Mouse (Mus musculus): ENCODE measurements around the gene Pmvk. TPM values are rescaled to one million over a fixed set of nuclear protein-coding genes. Genes with fewer than 3 reads are reported as not detected.

Pmvk gene
- total and polyA plus RNA-seq, 3 experiments, result 6.7 to 14.8 (median 7.5) TPM

GRCm38 (mm10) chr3:89411490-89412393, 42.6 kb upstream of the Pmvk start, which contains the start of gene Flad1:
Flad1 (minus strand) TSS chr3:89411870.
- H3K27ac ChIP-seq, result peak within 1 kb of the TSS; percentile 91
- WGBS, result 3% methylated on average over 28 of the region's 28 CpGs

GRCm38 (mm10) chr3:89416158-89416557, 38.2 kb upstream of the Pmvk start:
- no peak for DNase-seq
- no peaks in the 10 kb centered on the region for H3K36me3 ChIP-seq (ENCODE audit: control insufficient read depth, insufficient read depth, low read length)
- WGBS, result 93% methylated on average over 8 of the region's 8 CpGs
- TF ChIP-seq POLR2A (IDR thresholded peaks at IDR 0.05; ENCODE audit: insufficient read depth, low read depth, low read length) (no peak), EP300 (IDR thresholded peaks at IDR 0.05; ENCODE audit: insufficient read depth, low read depth, low read length) (no peak), CTCF (IDR thresholded peaks at IDR 0.05) (no peak)
- no peaks in the 10 kb centered on the region for H3K27me3 ChIP-seq (ENCODE audit: control insufficient read depth, insufficient read depth, low read length)
- intact Hi-C loops (cut with DNase I), result no loop called here
- no peak overlapping the region for H3K4me3 ChIP-seq
- no peak overlapping the region for H3K9ac ChIP-seq (ENCODE audit: low read depth, low read length)
- peaks cover 8% of the 10 kb centered on the region for H3K4me1 ChIP-seq (ENCODE audit: control insufficient read depth, insufficient read depth, low read length)
- H3K79me2 ChIP-seq (replicated peaks; ENCODE audit: control insufficient read depth, insufficient read depth, low read length), result peaks cover 2% of the 10 kb centered on the region; the same call in 1 of the 2 replicates
- H3K27ac ChIP-seq, result no peak overlapping the region

More at GRCm38 (mm10) chr3:89411490-89412393, 42.6 kb upstream of the Pmvk start, which contains the start of gene Flad1:
- Histone ChIP-seq H3K79me2 (replicated peaks; ENCODE audit: control insufficient read depth, insufficient read depth, low read length) (0 out of 2 replicates have a peak, but pooled peaks cover 2% of the 10 kb centered on the region), H3K27me3 (ENCODE audit: control insufficient read depth, insufficient read depth, low read length) (no peaks in the 10 kb centered on the region), H3K4me1 (ENCODE audit: control insufficient read depth, insufficient read depth, low read length) (peaks cover 2% of the 10 kb centered on the region; the same call in 1 of the 2 replicates), H3K36me3 (ENCODE audit: control insufficient read depth, insufficient read depth, low read length) (no peaks in the 10 kb centered on the region), H3K4me3 (peak within 1 kb of the TSS; percentile 72), H3K9ac (ENCODE audit: low read depth, low read length) (peak within 1 kb of the TSS; percentile 79)
- TF ChIP-seq EP300 (IDR thresholded peaks at IDR 0.05; ENCODE audit: insufficient read depth, low read depth, low read length) (peak; percentile 77), CTCF (IDR thresholded peaks at IDR 0.05) (no peak)
- intact Hi-C loops (cut with DNase I), result loop anchor here (5.0 kb wide), 1 partner anchor 46 kb away; no protein-coding TSS in a partner anchor
- peak; percentile 97 to 99 for DNase-seq

- Histone ChIP-seq H3K4me3 (no peak overlapping the region), H3K27me3 (ENCODE audit: control insufficient read depth, insufficient read depth, low read length) (no peaks in the 10 kb centered on the region), H3K27ac (no peak overlapping the region), H3K79me2 (replicated peaks; ENCODE audit: control insufficient read depth, insufficient read depth, low read length) (peaks cover 2% of the 10 kb centered on the region; the same call in 1 of the 2 replicates), H3K36me3 (ENCODE audit: control insufficient read depth, insufficient read depth, low read length) (no peaks in the 10 kb centered on the region), H3K9ac (ENCODE audit: low read depth, low read length) (no peak overlapping the region), H3K4me1 (ENCODE audit: control insufficient read depth, insufficient read depth, low read length) (peaks cover 8% of the 10 kb centered on the region)
- no peak for TF ChIP-seq POLR2A (IDR thresholded peaks at IDR 0.05; ENCODE audit: insufficient read depth, low read depth, low read length)
- TF ChIP-seq CTCF (IDR thresholded peaks at IDR 0.05), result no peak
- TF ChIP-seq EP300 (IDR thresholded peaks at IDR 0.05; ENCODE audit: insufficient read depth, low read depth, low read length), result no peak
- 22% methylated on average over 2 of the region's 2 CpGs for WGBS
- intact Hi-C loops (cut with DNase I), result no loop called here
- no peak for DNase-seq
Measured at GRCm38 (mm10) chr3:89417131-89417530, 37.2 kb upstream of the Pmvk start.

- TF ChIP-seq POLR2A (IDR thresholded peaks at IDR 0.05; ENCODE audit: insufficient read depth, low read depth, low read length) (no peak), EP300 (IDR thresholded peaks at IDR 0.05; ENCODE audit: insufficient read depth, low read depth, low read length) (no peak), CTCF (IDR thresholded peaks at IDR 0.05) (no peak)
- H3K27ac ChIP-seq, result no peak overlapping the region; the same call in 1 of the 2 replicates
- no peak for DNase-seq
- H3K36me3 ChIP-seq (ENCODE audit: control insufficient read depth, insufficient read depth, low read length), result no peaks in the 10 kb centered on the region
- no peaks in the 10 kb centered on the region for H3K27me3 ChIP-seq (ENCODE audit: control insufficient read depth, insufficient read depth, low read length)
- H3K79me2 ChIP-seq (replicated peaks; ENCODE audit: control insufficient read depth, insufficient read depth, low read length), result peaks cover 2% of the 10 kb centered on the region; the same call in 1 of the 2 replicates
- peaks cover 8% of the 10 kb centered on the region for H3K4me1 ChIP-seq (ENCODE audit: control insufficient read depth, insufficient read depth, low read length)
- peak overlapping the region; percentile 88 for H3K4me3 ChIP-seq
- WGBS, result under 1% methylated on average over 20 of the region's 20 CpGs
- intact Hi-C loops (cut with DNase I), result loop anchor here (2.0 kb wide), 1 partner anchor 19 kb away; the partner anchor contains the start of gene Pbxip1
- no peak overlapping the region for H3K9ac ChIP-seq (ENCODE audit: low read depth, low read length)
Measured at GRCm38 (mm10) chr3:89417840-89418169, 36.5 kb upstream of the Pmvk start.

- peak within 1 kb of the TSS; percentile 88 for H3K4me3 ChIP-seq
- peak within 1 kb of the TSS; percentile 48 for H3K9ac ChIP-seq (ENCODE audit: low read depth, low read length)
- under 1% methylated on average over 39 of the region's 39 CpGs for WGBS
- peaks cover 2% of the 10 kb centered on the region; the same call in 1 of the 2 replicates for H3K79me2 ChIP-seq (replicated peaks; ENCODE audit: control insufficient read depth, insufficient read depth, low read length)
- no peaks in the 10 kb centered on the region for H3K27me3 ChIP-seq (ENCODE audit: control insufficient read depth, insufficient read depth, low read length)
- TF ChIP-seq EP300 (IDR thresholded peaks at IDR 0.05; ENCODE audit: insufficient read depth, low read depth, low read length) (no peak), POLR2A (IDR thresholded peaks at IDR 0.05; ENCODE audit: insufficient read depth, low read depth, low read length) (peak; percentile 54; the same call in 1 of the 2 replicates), CTCF (IDR thresholded peaks at IDR 0.05) (peak; percentile 36)
- intact Hi-C loops (cut with DNase I), result loop anchor here (2.0 kb wide), 1 partner anchor 18 kb away; the partner anchor contains the start of gene Pbxip1
- peak within 1 kb of the TSS; percentile 94 for H3K27ac ChIP-seq
- H3K36me3 ChIP-seq (ENCODE audit: control insufficient read depth, insufficient read depth, low read length), result no peaks in the 10 kb centered on the region
- peak; percentile 92 to 96 for DNase-seq
- H3K4me1 ChIP-seq (ENCODE audit: control insufficient read depth, insufficient read depth, low read length), result peaks cover 8% of the 10 kb centered on the region
Measured at GRCm38 (mm10) chr3:89418170-89418860, 36.0 kb upstream of the Pmvk start, which contains the start of the genes Cks1b and Shc1. Cks1b (minus strand) TSS chr3:89418383. Shc1 (plus strand) TSS chr3:89418443.
